Mouse (Mus musculus): Measurements from ENCODE around the gene Atg9b. TPM values are rescaled to one million over a fixed set of nuclear protein-coding genes. Genes with fewer than 3 reads are reported as not detected.

Gene Atg9b
- polyA plus RNA-seq, 1 experiment from 2014 or later = 0.89 TPM

- no peak overlapping the region for H3K27ac ChIP-seq (ENCODE audit: low read depth, low read length)
- peak overlapping the region; percentile 82 for H3K4me2 ChIP-seq (ENCODE audit: low read depth)
- 1% methylated on average over 73 of the region's 73 CpGs for WGBS
- H3K9me3 ChIP-seq (ENCODE audit: control insufficient read depth, low read length) = no peaks in the 10 kb centered on the region
- DNase-seq (ENCODE audit: low spot score) (peak; percentile 65), ATAC-seq (ENCODE audit: insufficient read depth, low FRiP score, low TSS enrichment) (peak; percentile 48; the same call in 1 of the 2 replicates)
- peaks cover 29% of the 10 kb centered on the region for H3K27me3 ChIP-seq (ENCODE audit: control insufficient read depth, insufficient read depth, low read length)
- H3K9ac ChIP-seq (ENCODE audit: low read length) = peak overlapping the region; percentile 53
- H3K36me3 ChIP-seq (ENCODE audit: control insufficient read depth, insufficient read depth, low read length) = no peaks in the 10 kb centered on the region
- H3K4me1 ChIP-seq (ENCODE audit: control insufficient read depth, insufficient read depth, low read length) = peaks cover 19% of the 10 kb centered on the region
- peak overlapping the region; percentile 42 for H3K4me3 ChIP-seq (ENCODE audit: low read depth, low read length)
Measured at GRCm38 (mm10) chr5:24387264-24388241, 4.4 kb downstream of the Atg9b start.

- 82% methylated on average over 10 of the region's 10 CpGs for WGBS
- no peaks in the 10 kb centered on the region for H3K9me3 ChIP-seq (ENCODE audit: control insufficient read depth, low read length)
- no peak overlapping the region for H3K4me3 ChIP-seq (ENCODE audit: low read depth, low read length)
- no peak overlapping the region for H3K4me2 ChIP-seq (ENCODE audit: low read depth)
- peaks cover 29% of the 10 kb centered on the region for H3K27me3 ChIP-seq (ENCODE audit: control insufficient read depth, insufficient read depth, low read length)
- DNase-seq (ENCODE audit: low spot score) = no peak
- no peak overlapping the region for H3K27ac ChIP-seq (ENCODE audit: low read depth, low read length)
- no peak overlapping the region for H3K9ac ChIP-seq (ENCODE audit: low read length)
- ATAC-seq (ENCODE audit: insufficient read depth, low FRiP score, low TSS enrichment) = no peak
- H3K4me1 ChIP-seq (ENCODE audit: control insufficient read depth, insufficient read depth, low read length) = peaks cover 19% of the 10 kb centered on the region
- no peaks in the 10 kb centered on the region for H3K36me3 ChIP-seq (ENCODE audit: control insufficient read depth, insufficient read depth, low read length)
Measured at GRCm38 (mm10) chr5:24385887-24386550, 5.9 kb downstream of the Atg9b start.

DNA sequence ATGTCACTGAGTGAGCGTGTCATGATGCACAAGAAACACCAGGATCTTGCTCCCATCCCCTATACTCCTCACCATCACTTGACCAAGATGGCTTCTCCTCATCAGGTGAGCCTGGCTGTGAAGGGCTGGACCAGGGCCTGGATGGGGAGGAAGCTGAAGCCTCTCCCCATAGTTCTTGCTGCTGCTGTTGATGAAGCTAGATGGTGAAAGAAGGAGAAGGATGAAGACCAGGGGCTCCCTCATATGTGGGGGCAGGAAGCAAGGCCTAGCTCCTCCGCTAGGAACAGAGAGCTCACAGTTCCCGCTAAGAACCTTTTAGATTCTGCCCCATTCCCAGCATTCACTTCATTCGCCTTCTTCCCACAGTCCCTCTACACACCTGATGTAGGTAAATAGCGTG, 6.6 kb downstream of the Atg9b start:
- Histone ChIP-seq H3K4me2 (ENCODE audit: low read depth) (no peak overlapping the region), H3K27ac (ENCODE audit: low read depth, low read length) (no peak overlapping the region), H3K4me3 (ENCODE audit: low read depth, low read length) (no peak overlapping the region), H3K27me3 (ENCODE audit: control insufficient read depth, insufficient read depth, low read length) (peaks cover 29% of the 10 kb centered on the region), H3K9me3 (ENCODE audit: control insufficient read depth, low read length) (no peaks in the 10 kb centered on the region), H3K4me1 (ENCODE audit: control insufficient read depth, insufficient read depth, low read length) (peaks cover 19% of the 10 kb centered on the region), H3K36me3 (ENCODE audit: control insufficient read depth, insufficient read depth, low read length) (no peaks in the 10 kb centered on the region), H3K9ac (ENCODE audit: low read length) (no peak overlapping the region)
- WGBS = 83% methylated on average over 5 of the region's 5 CpGs
- no peak for ATAC-seq (ENCODE audit: insufficient read depth, low FRiP score, low TSS enrichment)
- no peak for DNase-seq (ENCODE audit: low spot score)

- H3K4me3 ChIP-seq (ENCODE audit: low read depth, low read length) = no peak overlapping the region
- no peak overlapping the region for H3K4me2 ChIP-seq (ENCODE audit: low read depth)
- H3K9me3 ChIP-seq (ENCODE audit: control insufficient read depth, low read length) = no peaks in the 10 kb centered on the region
- no peaks in the 10 kb centered on the region for H3K36me3 ChIP-seq (ENCODE audit: control insufficient read depth, insufficient read depth, low read length)
- DNase-seq (ENCODE audit: low spot score) = no peak
- no peak overlapping the region for H3K27ac ChIP-seq (ENCODE audit: low read depth, low read length)
- H3K9ac ChIP-seq (ENCODE audit: low read length) = no peak overlapping the region
- WGBS = 69% methylated on average over 6 of the region's 6 CpGs
- H3K4me1 ChIP-seq (ENCODE audit: control insufficient read depth, insufficient read depth, low read length) = peaks cover 17% of the 10 kb centered on the region
- peaks cover 29% of the 10 kb centered on the region for H3K27me3 ChIP-seq (ENCODE audit: control insufficient read depth, insufficient read depth, low read length)
- no peak for ATAC-seq (ENCODE audit: insufficient read depth, low FRiP score, low TSS enrichment)
Measured at GRCm38 (mm10) chr5:24384407-24384806, 7.5 kb downstream of the Atg9b start.

- peaks cover 24% of the 10 kb centered on the region for H3K27me3 ChIP-seq (ENCODE audit: control insufficient read depth, insufficient read depth, low read length)
- WGBS = under 1% methylated on average over 34 of the region's 34 CpGs
- peak overlapping the region; percentile 36 for H3K9ac ChIP-seq (ENCODE audit: low read length)
- H3K9me3 ChIP-seq (ENCODE audit: control insufficient read depth, low read length) = no peaks in the 10 kb centered on the region
- H3K4me2 ChIP-seq (ENCODE audit: low read depth) = peak overlapping the region; percentile 67
- peak; percentile 83 for ATAC-seq (ENCODE audit: insufficient read depth, low FRiP score, low TSS enrichment)
- no peak overlapping the region for H3K27ac ChIP-seq (ENCODE audit: low read depth, low read length)
- peaks cover 15% of the 10 kb centered on the region for H3K4me1 ChIP-seq (ENCODE audit: control insufficient read depth, insufficient read depth, low read length)
- DNase-seq (ENCODE audit: low spot score) = peak; percentile 93
- H3K4me3 ChIP-seq (ENCODE audit: low read depth, low read length) = peak overlapping the region; percentile 38
- no peaks in the 10 kb centered on the region for H3K36me3 ChIP-seq (ENCODE audit: control insufficient read depth, insufficient read depth, low read length)
Measured at GRCm38 (mm10) chr5:24383026-24383859, 8.7 kb downstream of the Atg9b start.

DNA sequence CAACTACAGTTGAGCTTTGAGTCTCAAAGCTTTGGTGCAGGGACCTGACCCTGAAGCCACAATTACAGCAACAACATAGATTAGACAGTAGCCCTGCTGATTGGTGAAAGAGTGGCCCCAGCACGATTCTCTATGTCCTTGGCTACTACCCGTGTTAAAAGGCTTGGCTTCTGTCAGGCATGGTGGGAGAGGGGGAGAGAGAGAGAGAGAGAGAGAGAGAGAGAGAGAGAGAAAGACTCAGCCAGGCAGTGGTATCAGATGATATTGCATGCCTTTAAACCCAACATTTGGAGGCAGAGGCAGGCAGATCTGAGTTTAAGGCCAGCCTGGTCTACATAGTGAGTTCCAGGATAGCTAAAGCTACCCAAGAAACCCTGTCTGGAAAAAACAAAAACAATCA, 10.0 kb downstream of the Atg9b start:
- Histone ChIP-seq H3K4me3 (ENCODE audit: low read depth, low read length) (no peak overlapping the region), H3K4me2 (ENCODE audit: low read depth) (no peak overlapping the region), H3K4me1 (ENCODE audit: control insufficient read depth, insufficient read depth, low read length) (peaks cover 7% of the 10 kb centered on the region; the same call in 1 of the 2 replicates), H3K27me3 (ENCODE audit: control insufficient read depth, insufficient read depth, low read length) (peaks cover 12% of the 10 kb centered on the region), H3K9me3 (ENCODE audit: control insufficient read depth, low read length) (no peaks in the 10 kb centered on the region), H3K36me3 (ENCODE audit: control insufficient read depth, insufficient read depth, low read length) (no peaks in the 10 kb centered on the region), H3K9ac (ENCODE audit: low read length) (no peak overlapping the region), H3K27ac (ENCODE audit: low read depth, low read length) (no peak overlapping the region)
- DNase-seq (ENCODE audit: low spot score) = no peak
- 69% methylated on average over 2 of the region's 2 CpGs for WGBS
- no peak for ATAC-seq (ENCODE audit: insufficient read depth, low FRiP score, low TSS enrichment)

DNA sequence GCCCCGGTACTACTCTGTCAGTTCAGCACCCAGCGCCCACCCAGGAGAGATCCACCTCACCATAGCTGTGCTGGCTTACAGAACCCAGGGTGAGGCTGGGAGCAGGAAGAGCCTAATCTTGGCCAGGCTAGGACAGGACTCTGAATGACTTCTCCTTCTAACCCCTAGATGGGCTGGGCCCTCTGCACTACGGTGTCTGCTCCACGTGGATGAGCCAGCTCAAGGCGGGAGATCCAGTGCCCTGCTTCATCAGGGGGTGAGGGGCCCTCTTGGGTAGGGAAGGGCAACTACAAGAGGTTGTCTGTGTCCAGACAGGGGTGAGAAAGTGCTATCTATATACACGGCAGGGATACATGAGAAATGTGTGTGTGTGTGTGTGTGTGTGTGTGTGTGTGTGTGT, 10.5 kb downstream of the Atg9b start:
- Histone ChIP-seq H3K9me3 (ENCODE audit: control insufficient read depth, low read length) (no peaks in the 10 kb centered on the region), H3K4me3 (ENCODE audit: low read depth, low read length) (no peak overlapping the region), H3K4me1 (ENCODE audit: control insufficient read depth, insufficient read depth, low read length) (peaks cover 2% of the 10 kb centered on the region; the same call in 1 of the 2 replicates), H3K27me3 (ENCODE audit: control insufficient read depth, insufficient read depth, low read length) (peaks cover 7% of the 10 kb centered on the region), H3K27ac (ENCODE audit: low read depth, low read length) (no peak overlapping the region), H3K9ac (ENCODE audit: low read length) (no peak overlapping the region), H3K4me2 (ENCODE audit: low read depth) (no peak overlapping the region), H3K36me3 (ENCODE audit: control insufficient read depth, insufficient read depth, low read length) (no peaks in the 10 kb centered on the region)
- 75% methylated on average over 6 of the region's 6 CpGs for WGBS
- no peak for DNase-seq (ENCODE audit: low spot score)
- ATAC-seq (ENCODE audit: insufficient read depth, low FRiP score, low TSS enrichment) = no peak

- Histone ChIP-seq H3K27ac (ENCODE audit: low read depth, low read length) (no peak overlapping the region), H3K4me1 (ENCODE audit: control insufficient read depth, insufficient read depth, low read length) (peaks cover 2% of the 10 kb centered on the region; the same call in 1 of the 2 replicates), H3K9me3 (ENCODE audit: control insufficient read depth, low read length) (no peaks in the 10 kb centered on the region), H3K9ac (ENCODE audit: low read length) (no peak overlapping the region), H3K4me3 (ENCODE audit: low read depth, low read length) (no peak overlapping the region), H3K36me3 (ENCODE audit: control insufficient read depth, insufficient read depth, low read length) (no peaks in the 10 kb centered on the region), H3K4me2 (ENCODE audit: low read depth) (no peak overlapping the region), H3K27me3 (ENCODE audit: control insufficient read depth, insufficient read depth, low read length) (no peaks in the 10 kb centered on the region)
- no peak for DNase-seq (ENCODE audit: low spot score)
- WGBS = 95% methylated on average over 4 of the region's 4 CpGs
- no peak for ATAC-seq (ENCODE audit: insufficient read depth, low FRiP score, low TSS enrichment)
Measured at GRCm38 (mm10) chr5:24380499-24380898, 11.4 kb downstream of the Atg9b start.

Measured in neural tube, embryonic 11.5 days (tissue).